Mouse (Mus musculus) kidney, adult 18-20 months (tissue): Measurements from ENCODE around the gene Atf7ip2.

Source experiments
- DNase-seq: peaks from one replicate; pipeline ENCODE4 v3.0.0; 2021

Atf7ip2 gene

GRCm38 (mm10) chr16:10297696-10298644, 105.5 kb downstream of the Atf7ip2 start:
- DNase-seq, result peak; percentile 24

DNA sequence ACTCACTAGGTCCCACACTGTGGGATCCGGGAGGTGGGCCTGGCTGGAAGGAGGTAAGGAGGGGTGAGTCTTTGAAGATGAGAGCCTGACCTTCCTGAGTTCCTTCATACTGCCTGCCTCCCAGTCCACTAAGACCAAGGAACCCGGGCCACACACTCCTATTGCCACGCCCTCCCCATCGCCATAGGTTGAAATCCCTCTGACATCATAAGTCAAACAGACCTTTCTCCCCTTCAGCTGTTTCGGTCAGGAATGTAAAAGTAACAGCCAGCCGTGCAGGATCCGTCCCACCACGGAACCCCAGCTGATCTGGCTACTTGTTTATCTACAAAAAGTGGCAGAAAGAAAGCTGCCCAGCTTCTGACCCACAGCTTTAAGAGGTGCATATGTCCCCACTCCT, 107.1 kb downstream of the Atf7ip2 start:
- no peak for DNase-seq

- DNase-seq, result no peak
Measured at GRCm38 (mm10) chr16:10300231-10301186, 108.0 kb downstream of the Atf7ip2 start.
